Mouse (Mus musculus): ENCODE data around the gene Ctf1.

GRCm38 (mm10) chr7:127681888-127682553, 30.5 kb upstream of the Ctf1 start:
- no peak for TF ChIP-seq USF1 (IDR thresholded peaks at IDR 0.05; ENCODE audit: low read depth, low read length)
- TF ChIP-seq JUND (IDR thresholded peaks at IDR 0.05; ENCODE audit: low read depth, low read length): no peak

Data from MEL (cell line).